Mouse (Mus musculus): ENCODE results near the gene Ywhah.

- TF ChIP-seq CHD2 (IDR thresholded peaks at IDR 0.05; ENCODE audit: low read depth, low read length) (no peak), ZC3H11A (IDR thresholded peaks at IDR 0.05; ENCODE audit: borderline replicate concordance, low read depth, low read length) (no peak), HCFC1 (IDR thresholded peaks at IDR 0.05; ENCODE audit: borderline replicate concordance, insufficient read depth, low read length) (no peak), MAFK (IDR thresholded peaks at IDR 0.05; ENCODE audit: insufficient read depth, low read depth, low read length) (no peak)
These were observed 17.5 kb upstream of the Ywhah start for GRCm38 (mm10) chr5:33001111-33001510.

Measured in ES-E14 (cell line).